Mouse (Mus musculus): ENCODE data around the gene Nbeal2. TPM values are rescaled to one million over a fixed set of nuclear protein-coding genes. Genes with fewer than 3 reads are reported as not detected.

Gene Nbeal2
- total RNA-seq, 2 experiments from 2014 or later = 2.9 to 3.2 TPM

- DNase-seq = no peak
Observed at GRCm38 (mm10) chr9:110676492-110676911, 22.5 kb upstream of the Nbeal2 start.

DNA sequence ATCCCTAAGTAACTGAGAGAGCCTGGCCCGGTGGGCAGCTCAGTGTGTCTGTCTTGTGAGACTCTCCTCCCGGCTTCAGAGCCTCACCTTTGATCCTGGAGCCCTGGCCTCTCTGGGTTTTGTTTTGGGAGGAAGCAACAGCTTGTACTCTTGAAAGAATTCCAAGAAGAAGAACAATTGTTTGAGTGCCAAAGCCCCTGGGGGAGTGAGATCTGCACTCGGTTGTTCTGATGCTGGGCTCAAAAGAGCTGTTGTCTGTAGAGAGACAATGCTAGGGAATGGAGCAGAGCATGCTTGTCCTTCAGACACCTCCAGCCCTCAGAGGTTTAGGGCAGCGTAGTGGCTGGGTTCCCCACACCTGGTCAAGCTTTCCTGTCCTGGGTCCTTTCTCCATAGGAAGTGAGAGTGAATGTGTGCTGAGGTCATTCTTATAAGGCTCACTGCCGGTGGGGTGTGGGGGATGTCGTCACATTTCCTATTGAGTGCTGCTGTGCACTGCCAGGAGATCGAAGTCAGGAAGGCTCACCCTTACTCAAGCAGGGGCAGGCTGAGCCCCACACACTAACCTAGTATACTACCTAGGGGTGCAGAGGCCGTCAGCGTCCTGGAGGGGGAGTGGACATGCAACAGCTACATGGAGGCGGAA lies 19.3 kb upstream of the Nbeal2 start:
- DNase-seq = no peak

DNA sequence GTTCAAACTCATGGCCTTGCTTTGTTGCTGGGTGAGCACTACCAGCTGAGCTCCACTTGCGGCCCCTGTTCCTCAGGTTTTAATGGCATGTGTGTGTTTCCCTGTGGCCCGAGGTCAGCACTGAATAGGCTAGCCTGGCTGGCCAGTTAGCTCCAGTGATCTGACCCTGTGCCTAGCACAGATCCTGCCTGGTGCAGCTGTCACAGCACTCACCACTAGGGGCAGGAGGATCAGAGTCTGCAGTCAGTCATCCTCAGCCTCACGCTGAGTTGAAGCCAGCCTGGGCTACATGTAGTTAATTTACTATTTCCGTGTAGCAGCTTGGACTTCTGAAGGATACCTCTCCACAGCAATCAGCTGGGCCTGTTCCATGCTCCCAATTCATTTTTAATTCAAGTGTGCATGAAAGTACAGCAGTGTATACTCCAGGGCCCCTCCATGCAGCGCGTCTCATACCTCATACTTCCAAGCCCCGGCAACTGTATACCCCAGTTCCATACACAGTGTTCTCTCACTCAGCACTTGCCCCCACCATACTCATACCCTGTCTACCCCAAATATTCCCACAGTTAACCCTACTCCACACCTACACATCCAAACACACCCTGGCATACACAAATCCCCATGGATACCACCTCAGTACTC lies 18.6 kb upstream of the Nbeal2 start:
- no peak for DNase-seq

DNA sequence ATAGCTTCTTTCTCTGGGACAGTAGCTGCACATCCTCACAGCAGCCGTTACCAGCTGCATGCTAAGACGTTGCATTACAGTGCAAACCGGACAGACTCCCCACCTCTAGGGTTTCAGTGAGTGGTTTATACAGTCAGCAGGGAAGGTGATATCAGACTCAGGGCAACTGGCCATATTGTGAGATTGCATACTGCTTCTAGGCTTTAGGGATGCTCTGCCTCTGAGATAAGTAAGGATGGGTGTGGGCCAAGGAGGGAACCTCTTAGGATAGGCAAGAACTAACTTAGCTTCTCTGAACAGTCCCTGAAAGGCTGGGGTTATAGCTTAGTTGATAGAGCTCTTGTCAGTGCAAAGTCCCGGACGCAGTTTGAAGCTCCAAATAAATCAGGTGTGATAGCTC lies 15.8 kb upstream of the Nbeal2 start:
- no peak for DNase-seq

DNA sequence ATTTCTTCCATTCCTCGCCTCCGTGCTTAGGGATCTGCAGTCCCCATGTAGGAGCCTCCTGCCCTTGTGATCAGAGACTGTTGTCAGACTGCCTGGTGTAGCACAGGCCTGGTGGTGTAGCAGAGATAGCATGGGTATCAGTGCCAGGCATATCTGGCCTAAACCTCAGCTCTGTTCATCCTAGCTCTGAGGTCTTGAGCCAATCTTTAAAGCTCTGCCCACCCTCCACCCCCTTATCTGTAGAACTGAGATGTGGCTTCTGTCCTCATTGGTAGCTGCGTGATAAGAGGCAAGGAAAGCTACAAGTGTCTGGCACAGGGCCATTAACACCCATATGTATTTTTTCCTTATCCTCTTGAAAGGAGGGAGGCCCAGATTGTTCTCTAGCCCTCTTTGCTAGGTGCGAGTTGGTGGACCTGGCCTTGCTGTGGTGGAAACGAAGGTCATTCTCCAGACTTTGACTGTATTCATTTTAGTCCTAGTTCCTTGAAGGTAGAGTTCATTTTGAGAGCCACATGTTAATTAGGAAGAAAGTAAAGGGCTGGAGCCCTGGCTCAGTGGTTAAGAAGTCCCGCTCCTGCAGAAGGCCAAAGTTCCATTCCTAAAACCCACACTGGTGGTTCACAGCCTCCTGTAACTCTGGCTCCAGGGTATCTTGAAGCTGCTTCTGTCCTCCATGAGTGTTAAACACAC lies 14.8 kb upstream of the Nbeal2 start:
- no peak for DNase-seq

DNA sequence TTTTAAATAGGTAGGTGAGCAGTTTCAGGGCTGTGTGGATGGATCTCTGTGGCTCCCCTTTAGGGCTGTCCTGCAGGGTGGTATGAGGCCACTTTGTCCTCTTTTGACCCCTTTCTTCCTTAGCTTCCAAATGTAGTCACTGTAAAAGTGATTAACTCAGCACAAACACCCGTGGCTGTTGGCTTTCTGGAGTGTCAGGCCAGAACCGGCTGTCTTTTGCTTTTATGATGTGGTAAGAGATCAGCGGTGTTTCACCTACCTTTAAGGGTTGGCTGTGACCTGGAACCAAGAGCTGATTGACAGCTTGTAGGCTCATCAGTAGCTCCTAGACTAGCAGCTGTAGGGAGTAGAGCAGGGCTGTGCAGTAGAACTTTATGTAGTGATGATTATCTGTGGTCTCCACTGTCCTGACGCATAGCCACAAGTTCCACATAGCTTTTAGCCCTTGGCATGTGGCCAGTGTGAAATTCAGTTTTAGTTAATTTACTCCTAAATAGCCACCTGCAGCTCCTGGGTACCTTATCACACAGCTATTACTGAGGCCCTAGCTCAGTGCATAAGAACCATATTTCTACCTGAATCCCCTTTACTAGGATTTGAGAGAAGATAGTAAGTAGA lies 13.4 kb upstream of the Nbeal2 start:
- DNase-seq = no peak

DNA sequence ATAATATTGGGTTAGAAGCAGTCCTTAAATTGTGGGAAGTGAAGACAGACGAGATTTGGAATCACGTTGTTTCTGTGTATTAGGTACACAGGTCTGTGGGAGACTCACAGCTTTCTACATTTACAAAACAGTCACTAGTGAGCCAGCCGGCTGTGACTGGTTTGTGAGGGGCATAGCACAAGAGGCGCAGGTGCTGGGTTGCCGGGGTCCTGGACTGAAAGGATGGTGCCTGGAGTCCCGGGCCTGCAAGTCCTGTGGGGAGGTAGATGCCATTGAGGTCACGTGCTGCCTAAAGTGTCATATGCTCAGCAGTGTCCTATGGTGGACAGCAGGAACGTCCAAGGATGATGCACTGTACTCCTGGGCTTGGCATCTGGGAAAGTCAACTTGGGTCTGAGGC lies 12.4 kb upstream of the Nbeal2 start:
- no peak for DNase-seq

- no peak for DNase-seq
Observed at GRCm38 (mm10) chr9:110665912-110666311, 12.0 kb upstream of the Nbeal2 start.

GRCm38 (mm10) chr9:110662844-110663243 lies 8.9 kb upstream of the Nbeal2 start:
- DNase-seq = no peak

- no peak for DNase-seq
Observed at GRCm38 (mm10) chr9:110660856-110661612, 7.1 kb upstream of the Nbeal2 start.

DNA sequence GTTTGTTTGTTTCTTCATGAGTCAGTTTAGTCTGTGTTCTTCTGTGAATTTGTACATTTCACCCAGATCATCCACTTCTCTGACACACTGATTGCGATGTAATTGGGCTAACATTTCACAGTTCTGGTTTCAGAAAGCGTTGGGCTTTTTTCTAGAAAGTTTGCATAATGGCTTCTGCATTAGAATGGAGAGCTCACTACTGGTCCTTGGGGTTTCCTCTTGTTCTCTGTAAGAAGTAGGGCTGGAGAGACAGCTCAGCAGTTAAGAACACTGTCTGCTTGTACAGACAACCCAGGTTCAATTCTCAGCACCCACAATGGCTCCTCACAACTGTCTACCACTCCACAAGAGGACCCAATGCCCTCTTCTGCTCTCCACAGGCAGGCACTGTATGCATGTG lies 6.2 kb upstream of the Nbeal2 start:
- DNase-seq = no peak

GRCm38 (mm10) chr9:110659521-110659920 lies 5.6 kb upstream of the Nbeal2 start:
- DNase-seq = no peak

DNA sequence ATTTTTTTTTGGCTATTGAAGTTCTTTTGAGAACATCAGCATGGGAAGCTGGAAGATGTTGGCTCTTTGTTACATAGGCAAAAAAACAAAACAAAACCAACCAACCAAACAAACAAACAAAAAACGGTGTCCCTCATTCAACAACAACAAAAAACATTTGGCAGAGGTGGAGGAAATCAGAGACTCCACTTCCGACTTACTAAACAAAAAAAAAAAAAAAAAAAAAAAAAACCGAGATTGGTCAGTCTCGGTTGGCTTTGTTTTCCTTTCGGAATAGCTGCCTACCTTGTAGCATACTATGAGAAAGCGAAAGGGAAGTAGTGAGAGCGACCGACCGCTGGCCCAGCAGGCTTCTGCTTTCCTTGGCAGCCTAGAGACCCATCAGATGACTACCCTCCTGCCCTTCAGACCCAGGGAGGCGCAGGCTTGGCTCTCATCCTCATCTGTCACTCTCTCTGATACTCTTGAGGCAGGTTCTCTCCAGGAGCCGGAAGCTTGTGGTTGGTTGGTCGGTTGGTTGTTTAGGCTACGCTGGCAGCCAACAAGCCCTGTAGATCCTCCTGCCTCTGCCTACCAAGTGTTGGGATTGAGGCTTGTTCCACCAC lies 3.6 kb upstream of the Nbeal2 start:
- no peak for DNase-seq

GRCm38 (mm10) chr9:110656249-110657221 lies 2.6 kb upstream of the Nbeal2 start, which contains the start of gene Ccdc12:
TSS of gene Ccdc12 (plus strand) at chr9:110656503.
- DNase-seq = peak; percentile 94

DNA sequence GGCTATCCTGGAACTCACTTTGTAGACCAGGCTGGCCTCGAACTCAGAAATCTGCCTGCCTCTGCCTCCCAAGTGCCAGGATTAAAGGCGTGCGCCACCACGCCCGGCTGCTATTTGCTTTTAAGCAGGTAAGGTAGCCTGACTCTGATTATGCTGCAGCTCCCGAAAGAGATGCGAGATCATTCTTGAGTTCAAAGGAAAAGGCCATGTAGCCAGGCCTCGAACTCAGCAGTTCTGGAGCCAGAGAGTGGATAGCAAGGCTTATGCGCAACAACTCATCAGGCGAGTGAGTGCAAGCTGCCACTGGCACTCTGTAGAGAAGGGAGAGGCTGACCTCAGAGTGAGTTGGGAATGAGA lies 1.7 kb upstream of the Nbeal2 start:
- no peak for DNase-seq

DNA sequence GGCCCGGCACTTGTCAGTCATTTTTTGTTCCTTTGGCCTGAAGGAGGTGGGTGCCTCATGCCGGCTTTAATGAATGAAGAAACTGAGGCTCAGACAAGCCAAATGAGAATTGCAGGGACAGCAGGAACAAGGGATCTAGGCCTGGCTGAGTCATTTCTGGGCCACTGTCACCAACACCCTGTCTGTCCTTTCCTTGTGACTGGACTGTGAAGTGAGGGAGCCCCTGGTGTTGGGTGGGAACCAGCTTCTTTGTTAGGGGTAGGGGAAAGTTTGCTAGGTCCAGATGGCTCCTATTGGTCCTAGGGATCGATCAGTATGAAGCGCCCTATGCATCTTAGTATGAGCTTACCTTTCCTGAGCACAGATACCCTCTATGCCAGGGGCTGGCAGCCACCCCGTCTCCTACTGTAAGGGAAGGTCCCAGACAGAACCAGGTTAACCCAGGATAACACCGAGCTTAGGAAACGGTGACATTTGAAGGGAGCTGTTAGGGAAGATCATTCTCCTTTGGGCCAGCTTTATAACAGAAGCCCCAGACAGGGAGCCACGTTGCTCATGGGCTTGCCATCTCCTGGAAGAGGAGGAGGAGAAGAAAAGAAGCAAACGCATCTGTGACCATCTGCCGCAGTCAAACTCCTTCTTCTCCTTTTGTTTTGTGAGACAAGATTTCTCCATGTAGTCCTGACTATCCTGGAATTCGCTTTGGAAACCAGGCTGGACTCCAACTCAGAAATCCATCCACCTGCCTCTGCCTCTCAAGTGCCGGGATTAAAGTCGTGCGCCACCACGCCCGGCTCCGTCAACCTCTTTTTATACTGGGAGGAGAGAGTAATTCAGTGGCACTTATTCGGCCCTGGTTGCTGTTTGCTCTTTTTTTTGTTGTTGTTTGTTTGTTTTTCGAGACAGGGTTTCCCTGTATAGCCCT lies 1.0 kb upstream of the Nbeal2 start:
- no peak for DNase-seq

DNA sequence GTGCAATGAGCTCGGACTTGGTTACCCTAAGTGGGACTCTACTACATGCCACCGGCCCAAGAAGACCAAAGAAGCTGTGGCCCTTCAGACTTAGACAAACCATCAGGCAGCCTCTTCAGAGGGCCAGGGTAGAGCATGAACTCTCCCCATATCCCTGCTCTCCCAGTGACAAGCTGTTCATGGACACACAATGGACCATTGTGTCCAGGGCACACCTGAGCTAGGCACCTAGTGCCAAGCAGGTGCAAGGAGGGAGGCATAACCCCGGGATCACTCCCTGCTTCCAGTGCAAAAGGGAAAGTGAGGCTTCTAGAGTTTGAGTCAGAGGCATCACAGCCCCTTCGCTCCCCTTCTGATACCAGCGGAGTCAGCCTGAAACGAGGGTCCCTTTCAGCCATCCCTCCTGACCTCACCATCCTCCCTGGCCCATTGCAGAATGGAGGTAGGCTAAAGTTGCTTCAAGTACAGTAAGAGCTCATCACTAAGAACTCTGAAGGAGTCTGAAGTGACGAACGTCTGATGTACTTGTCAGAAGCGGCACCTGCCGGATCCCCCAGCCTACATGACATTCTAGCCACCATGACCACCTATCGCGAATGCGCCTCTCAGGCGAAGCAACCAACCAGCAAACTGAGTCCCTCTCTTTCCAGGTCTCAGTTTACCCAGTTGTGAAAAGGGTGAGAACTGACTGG lies 852 bp downstream of the Nbeal2 start:
- DNase-seq = no peak

DNA sequence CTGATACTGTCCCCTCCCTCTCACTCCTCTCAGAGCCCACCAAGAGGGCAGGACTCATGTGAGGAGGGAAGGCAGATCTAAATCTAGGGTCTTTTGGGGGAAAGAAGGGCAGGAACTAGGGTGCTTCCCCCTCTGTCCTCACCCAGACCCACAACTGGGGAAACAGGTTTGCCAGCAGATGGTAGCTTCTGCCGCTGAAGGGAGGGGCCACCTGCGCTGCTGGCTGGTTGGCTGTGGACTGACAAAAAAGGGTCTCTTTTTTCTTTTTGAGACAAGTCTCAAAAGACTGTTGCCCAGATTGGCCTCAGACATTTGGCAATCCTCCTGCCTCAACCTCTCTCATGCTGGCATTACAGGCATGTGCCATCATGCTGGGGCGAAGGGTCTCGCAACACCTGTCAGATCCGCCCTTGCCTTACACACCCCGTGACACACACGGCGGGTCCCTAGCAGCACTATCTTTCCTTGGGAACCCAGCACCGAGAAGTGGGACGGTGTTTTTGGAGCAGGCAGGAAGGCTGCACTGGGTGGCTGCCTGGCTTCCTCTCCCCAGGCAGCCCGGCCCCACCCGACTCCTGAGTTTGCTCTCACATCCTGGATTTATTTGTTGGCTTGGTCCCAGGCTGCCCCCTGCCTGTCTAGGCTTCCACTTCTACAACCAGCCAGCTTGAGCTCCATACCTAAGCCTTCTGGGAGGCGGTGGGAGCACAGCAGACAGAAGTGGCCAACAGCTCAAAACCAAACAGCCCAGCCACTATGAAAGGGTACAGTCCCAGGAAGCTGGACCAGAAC lies 1.8 kb downstream of the Nbeal2 start:
- no peak for DNase-seq
